Mouse (Mus musculus) hindbrain, embryonic 12.5 days (tissue): ENCODE measurements at regions not wholly inside any gene's neighbourhood (a gene's known extent, or its start where the extent isn't known, plus 50 kb on each side); places are given as distances from the start of the nearest gene placed in this dataset.

ENCODE experiments used
- ATAC-seq: fragments of 200-750 bp; cut with Nextera tagmentation; 2 replicates; pipeline ENCODE4 v1.8.0; 2017; ENCODE audit warnings: moderate TSS enrichment; ENCODE audit not compliant: low FRiP score
- H3K27ac ChIP-seq: fragments of 300-500 bp; sonication (generic); 2 replicates; pipeline ENCODE4 v1.5.1; 2016; ENCODE audit warnings: mild to moderate bottlenecking
- H3K27me3 ChIP-seq: fragments of 300-500 bp; sonication (generic); 2 replicates; pipeline ENCODE4 v1.6.1; 2016; ENCODE audit warnings: mild to moderate bottlenecking
- H3K36me3 ChIP-seq: fragments of 300-500 bp; sonication (generic); 2 replicates; pipeline ENCODE4 v1.6.1; 2016; ENCODE audit warnings: mild to moderate bottlenecking
- H3K4me1 ChIP-seq: fragments of 300-500 bp; sonication (generic); 2 replicates; pipeline ENCODE4 v1.6.1; 2016
- H3K4me2 ChIP-seq: fragments of 300-500 bp; sonication (generic); replicated peaks from 2 replicates; pipeline ENCODE4 v1.6.1; 2016; ENCODE audit warnings: mild to moderate bottlenecking
- H3K4me3 ChIP-seq: fragments of 300-500 bp; sonication (generic); 2 replicates; pipeline ENCODE4 v1.5.1; 2016; ENCODE audit warnings: mild to moderate bottlenecking
- H3K9ac ChIP-seq: fragments of 300-500 bp; sonication (generic); 2 replicates; pipeline ENCODE4 v1.6.1; 2016; ENCODE audit warnings: mild to moderate bottlenecking, moderate library complexity
- H3K9me3 ChIP-seq: fragments of 300-500 bp; sonication (generic); replicated peaks from 2 replicates; pipeline ENCODE4 v1.6.1; 2016; ENCODE audit warnings: mild to moderate bottlenecking
- WGBS: fragments of 180-500 bp; shearing (Covaris S2); methylation state at CpG from one replicate; pipeline ENCODE4 v1.1.7; 2016; 5-methylcytosine and 5-hydroxymethylcytosine counted together

GRCm38 (mm10) chr7:136542896-136543295, 351.5 kb upstream of the Mgmt start:
- 0 out of 2 replicates have a peak, but pooled peaks cover 2% of the 10 kb centered on the region for H3K27me3 ChIP-seq
- no peak overlapping the region for H3K4me2 ChIP-seq
- H3K36me3 ChIP-seq: no peaks in the 10 kb centered on the region
- H3K9me3 ChIP-seq: no peaks in the 10 kb centered on the region
- no peak overlapping the region for H3K4me3 ChIP-seq
- H3K4me1 ChIP-seq: peaks cover 18% of the 10 kb centered on the region
- no peak overlapping the region for H3K9ac ChIP-seq
- WGBS: 82% methylated on average over 7 of the region's 7 CpGs
- ATAC-seq: no peak
- no peak overlapping the region for H3K27ac ChIP-seq

GRCm38 (mm10) chr7:136547837-136548236, 346.6 kb upstream of the Mgmt start:
- H3K4me3 ChIP-seq: no peak overlapping the region
- H3K4me1 ChIP-seq: peaks cover 8% of the 10 kb centered on the region
- no peak overlapping the region for H3K4me2 ChIP-seq
- H3K9me3 ChIP-seq: no peaks in the 10 kb centered on the region
- WGBS: 68% methylated on average over 3 of the region's 3 CpGs
- no peaks in the 10 kb centered on the region for H3K36me3 ChIP-seq
- ATAC-seq: no peak
- H3K9ac ChIP-seq: no peak overlapping the region
- 0 out of 2 replicates have a peak, but pooled peaks cover 2% of the 10 kb centered on the region for H3K27me3 ChIP-seq
- no peak overlapping the region for H3K27ac ChIP-seq

GRCm38 (mm10) chr7:136556436-136556835, 338.0 kb upstream of the Mgmt start:
- Histone ChIP-seq H3K9ac (no peak overlapping the region), H3K4me3 (no peak overlapping the region), H3K9me3 (no peaks in the 10 kb centered on the region), H3K27ac (no peak overlapping the region), H3K4me1 (peaks cover 5% of the 10 kb centered on the region), H3K36me3 (no peaks in the 10 kb centered on the region), H3K27me3 (no peaks in the 10 kb centered on the region), H3K4me2 (no peak overlapping the region)
- 72% methylated on average over 4 of the region's 4 CpGs for WGBS
- no peak for ATAC-seq

- Histone ChIP-seq H3K4me3 (no peak overlapping the region), H3K27ac (no peak overlapping the region), H3K4me1 (peaks cover 1% of the 10 kb centered on the region), H3K36me3 (no peaks in the 10 kb centered on the region), H3K27me3 (no peaks in the 10 kb centered on the region), H3K4me2 (no peak overlapping the region), H3K9ac (no peak overlapping the region), H3K9me3 (no peaks in the 10 kb centered on the region)
- no peak for ATAC-seq
- 75% methylated on average over 6 of the region's 6 CpGs for whole genome bisulfite sequencing
Measured at GRCm38 (mm10) chr7:136559536-136559935, 334.9 kb upstream of the Mgmt start.

- ATAC-seq: no peak
- H3K27ac ChIP-seq: no peak overlapping the region
- 0 out of 2 replicates have a peak, but pooled peaks cover 2% of the 10 kb centered on the region for H3K4me1 ChIP-seq
- WGBS: 59% methylated on average over 7 of the region's 7 CpGs
- no peaks in the 10 kb centered on the region for H3K27me3 ChIP-seq
- no peak overlapping the region for H3K9ac ChIP-seq
- H3K9me3 ChIP-seq: no peaks in the 10 kb centered on the region
- H3K36me3 ChIP-seq: no peaks in the 10 kb centered on the region
- H3K4me2 ChIP-seq: no peak overlapping the region
- H3K4me3 ChIP-seq: no peak overlapping the region
Measured at GRCm38 (mm10) chr7:136570911-136571310, 323.5 kb upstream of the Mgmt start.

GRCm38 (mm10) chr7:136581896-136582295, 312.5 kb upstream of the Mgmt start:
- Histone ChIP-seq H3K9ac (no peak overlapping the region), H3K4me3 (no peak overlapping the region), H3K27ac (no peak overlapping the region), H3K9me3 (no peaks in the 10 kb centered on the region), H3K27me3 (0 out of 2 replicates have a peak, but pooled peaks cover 4% of the 10 kb centered on the region), H3K4me1 (peaks cover 13% of the 10 kb centered on the region), H3K36me3 (no peaks in the 10 kb centered on the region), H3K4me2 (no peak overlapping the region)
- no peak for ATAC-seq
- WGBS: 44% methylated on average over 12 of the region's 12 CpGs

- no peak overlapping the region for H3K4me2 ChIP-seq
- no peaks in the 10 kb centered on the region for H3K36me3 ChIP-seq
- H3K4me1 ChIP-seq: peaks cover 30% of the 10 kb centered on the region
- H3K9ac ChIP-seq: no peak overlapping the region
- 70% methylated on average over 17 of the region's 17 CpGs for WGBS
- no peaks in the 10 kb centered on the region for H3K9me3 ChIP-seq
- 0 out of 2 replicates have a peak, but pooled peaks cover 4% of the 10 kb centered on the region for H3K27me3 ChIP-seq
- no peak overlapping the region for H3K4me3 ChIP-seq
- no peak for ATAC-seq
- no peak overlapping the region for H3K27ac ChIP-seq
Measured at GRCm38 (mm10) chr7:136584361-136584760, 310.1 kb upstream of the Mgmt start.

GRCm38 (mm10) chr7:136588491-136588890, 305.9 kb upstream of the Mgmt start:
- H3K4me1 ChIP-seq: peaks cover 21% of the 10 kb centered on the region
- H3K9me3 ChIP-seq: no peaks in the 10 kb centered on the region
- peak; percentile 68; the same call in 1 of the 2 replicates for ATAC-seq
- no peaks in the 10 kb centered on the region for H3K36me3 ChIP-seq
- H3K4me2 ChIP-seq: no peak overlapping the region
- peak overlapping the region; percentile 74 for H3K27ac ChIP-seq
- H3K27me3 ChIP-seq: 0 out of 2 replicates have a peak, but pooled peaks cover 3% of the 10 kb centered on the region
- 46% methylated on average over 6 of the region's 6 CpGs for WGBS
- no peak overlapping the region for H3K4me3 ChIP-seq
- no peak overlapping the region for H3K9ac ChIP-seq

GRCm38 (mm10) chr7:136590947-136591346, 303.5 kb upstream of the Mgmt start:
- no peak overlapping the region for H3K4me2 ChIP-seq
- ATAC-seq: no peak

GRCm38 (mm10) chr7:136607278-136608120, 286.9 kb upstream of the Mgmt start:
- no peak overlapping the region for H3K4me3 ChIP-seq
- H3K27me3 ChIP-seq: no peaks in the 10 kb centered on the region
- no peak overlapping the region for H3K27ac ChIP-seq
- no peaks in the 10 kb centered on the region for H3K36me3 ChIP-seq
- ATAC-seq: no peak
- H3K4me1 ChIP-seq: no peaks in the 10 kb centered on the region
- H3K9me3 ChIP-seq: no peaks in the 10 kb centered on the region
- H3K4me2 ChIP-seq: no peak overlapping the region
- no peak overlapping the region for H3K9ac ChIP-seq
- WGBS: 80% methylated on average over 7 of the region's 7 CpGs

More at GRCm38 (mm10) chr7:136590947-136591346, 303.5 kb upstream of the Mgmt start:
- no peaks in the 10 kb centered on the region for H3K27me3 ChIP-seq
- H3K27ac ChIP-seq: no peak overlapping the region
- peaks cover 21% of the 10 kb centered on the region for H3K4me1 ChIP-seq
- no peaks in the 10 kb centered on the region for H3K9me3 ChIP-seq
- H3K36me3 ChIP-seq: no peaks in the 10 kb centered on the region
- no peak overlapping the region for H3K4me3 ChIP-seq
- no peak overlapping the region for H3K9ac ChIP-seq

GRCm38 (mm10) chr7:136613496-136613895, 280.9 kb upstream of the Mgmt start:
- Histone ChIP-seq H3K9ac (no peak overlapping the region), H3K4me2 (no peak overlapping the region), H3K36me3 (no peaks in the 10 kb centered on the region), H3K9me3 (no peaks in the 10 kb centered on the region), H3K27ac (no peak overlapping the region), H3K27me3 (no peaks in the 10 kb centered on the region), H3K4me1 (0 out of 2 replicates have a peak, but pooled peaks cover 3% of the 10 kb centered on the region), H3K4me3 (no peak overlapping the region)
- no peak for ATAC-seq
- 52% methylated on average over 4 of the region's 4 CpGs for WGBS

- no peak for ATAC-seq
- 69% methylated on average over 4 of the region's 4 CpGs for WGBS
- no peak overlapping the region for H3K9ac ChIP-seq
Measured at GRCm38 (mm10) chr7:136624496-136624895, 269.9 kb upstream of the Mgmt start.

GRCm38 (mm10) chr7:136631089-136631488, 263.3 kb upstream of the Mgmt start:
- no peak overlapping the region for H3K27ac ChIP-seq
- WGBS: 60% methylated on average over 3 of the region's 3 CpGs
- no peak overlapping the region for H3K9ac ChIP-seq
- H3K36me3 ChIP-seq: no peaks in the 10 kb centered on the region
- ATAC-seq: no peak
- 0 out of 2 replicates have a peak, but pooled peaks cover 6% of the 10 kb centered on the region for H3K4me1 ChIP-seq
- no peaks in the 10 kb centered on the region for H3K27me3 ChIP-seq
- no peak overlapping the region for H3K4me2 ChIP-seq
- no peaks in the 10 kb centered on the region for H3K9me3 ChIP-seq
- no peak overlapping the region for H3K4me3 ChIP-seq

More at GRCm38 (mm10) chr7:136624496-136624895, 269.9 kb upstream of the Mgmt start:
- Histone ChIP-seq H3K36me3 (no peaks in the 10 kb centered on the region), H3K4me2 (no peak overlapping the region), H3K9me3 (no peaks in the 10 kb centered on the region), H3K27me3 (no peaks in the 10 kb centered on the region; the same call in 1 of the 2 replicates), H3K4me1 (0 out of 2 replicates have a peak, but pooled peaks cover 3% of the 10 kb centered on the region), H3K4me3 (no peak overlapping the region), H3K27ac (no peak overlapping the region)
